Mouse (Mus musculus): ENCODE measurements at regions not wholly inside any gene's neighbourhood (a gene's known extent, or its start where the extent isn't known, plus 50 kb on each side); places are given as distances from the start of the nearest gene placed in this dataset.

GRCm38 (mm10) chr4:137101169-137101568, 52.6 kb upstream of the Zbtb40 start:
- DNase-seq (ENCODE audit: low spot score in 2 of 2) = no peak

- no peak for DNase-seq (ENCODE audit: low spot score in 2 of 2)
These were observed 52.2 kb upstream of the Zbtb40 start for GRCm38 (mm10) chr4:137100756-137101155.
